Mouse (Mus musculus) liver, embryonic 16.5 days (tissue): ENCODE measurements around the gene Ccr1l1. TPM values are rescaled to one million over a fixed set of nuclear protein-coding genes. Genes with fewer than 3 reads are reported as not detected.

Experiments
- ATAC-seq: fragments of 200-750 bp; cut with Nextera tagmentation; 2 replicates; pipeline ENCODE4 v1.8.0; 2017; ENCODE audit warnings: low read depth, mild to moderate bottlenecking, moderate number of reproducible peaks, moderate library complexity
- H3K27ac ChIP-seq: fragments of 300-500 bp; sonication (generic); 2 replicates; pipeline ENCODE4 v1.5.1; 2014; ENCODE audit warnings: mild to moderate bottlenecking, low read length
- H3K27me3 ChIP-seq: fragments of 300-500 bp; sonication (generic); 2 replicates; pipeline ENCODE4 v1.6.1; 2014; ENCODE audit warnings: low read depth, low read length, mixed read lengths; ENCODE audit not compliant: control insufficient read depth, insufficient read depth
- H3K36me3 ChIP-seq: fragments of 300-500 bp; sonication (generic); 2 replicates; pipeline ENCODE4 v1.6.1; 2014; ENCODE audit warnings: mild to moderate bottlenecking; ENCODE audit not compliant: control insufficient read depth, insufficient read depth
- H3K4me1 ChIP-seq: fragments of 300-500 bp; sonication (generic); 2 replicates; pipeline ENCODE4 v1.6.1; 2014; ENCODE audit warnings: low read depth, low read length, mixed read lengths; ENCODE audit not compliant: control insufficient read depth
- H3K4me2 ChIP-seq: fragments of 300-500 bp; sonication (generic); 2 replicates; pipeline ENCODE4 v1.6.1; 2014; ENCODE audit warnings: low read depth, low read length, mixed read lengths
- H3K4me3 ChIP-seq: fragments of 300-500 bp; sonication (generic); 2 replicates; pipeline ENCODE4 v1.5.1; 2014; ENCODE audit warnings: low read depth, mild to moderate bottlenecking, low read length
- H3K9ac ChIP-seq: fragments of 300-500 bp; sonication (generic); 2 replicates; pipeline ENCODE4 v1.6.1; 2014; ENCODE audit warnings: low read depth, low read length
- H3K9me3 ChIP-seq: fragments of 300-500 bp; sonication (generic); replicated peaks from 2 replicates; pipeline ENCODE4 v1.6.1; 2016; ENCODE audit warnings: low read length; ENCODE audit not compliant: control insufficient read depth
- WGBS: fragments of 180-500 bp; shearing (Covaris S2); extraction: QIAGEN DNeasy Blood & Tissue Kit; methylation state at CpG from one replicate; pipeline ENCODE4 v1.1.7; 2014; ENCODE audit not compliant: insufficient replicate concordance; 5-methylcytosine and 5-hydroxymethylcytosine counted together
- polyA plus RNA-seq: library from polyadenylated mRNA; unstranded; fragments of >200 nt; fragmentation: Nextera tagmentation; extraction: Ambion mirVana; gene quantifications from 2 replicates; pipeline ENCODE4 v1.2.1, GENCODE M21; 2015

Gene Ccr1l1
- polyA plus RNA-seq, 1 experiment from 2014 or later = 0.07 TPM

DNA sequence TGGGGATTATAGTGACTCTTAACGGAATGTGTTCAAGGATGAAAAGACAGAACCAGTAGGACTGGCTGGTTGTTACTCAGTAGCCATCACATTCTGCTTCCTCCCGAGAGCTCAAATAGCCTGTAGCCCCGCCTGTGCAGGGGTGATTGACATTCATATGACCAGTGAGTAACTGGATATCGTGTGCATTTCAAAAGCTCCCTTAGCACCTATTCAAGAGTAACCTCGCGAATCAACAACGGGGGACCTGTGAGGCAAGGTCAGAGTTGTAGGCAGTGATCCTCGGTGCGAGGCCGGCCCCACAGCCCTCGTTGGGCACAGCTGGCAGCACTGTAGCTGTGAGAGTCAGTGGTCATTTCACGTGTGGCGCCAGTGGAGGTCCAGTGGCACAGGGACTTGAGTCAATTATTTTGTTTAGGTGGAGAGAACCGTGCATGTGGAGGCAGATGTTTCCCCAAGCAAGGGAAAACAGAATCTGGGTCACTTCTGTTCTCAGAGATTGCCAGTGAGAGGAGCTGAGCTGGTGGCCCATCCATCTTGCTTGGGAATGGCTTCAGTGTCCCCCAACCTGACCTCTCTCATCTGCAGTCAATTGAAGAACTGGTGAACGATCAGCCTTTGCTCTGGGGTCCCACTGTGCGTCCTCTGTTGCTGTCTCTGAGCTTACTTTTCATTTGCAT is 50.8 kb downstream of the Ccr1l1 start:
- Histone ChIP-seq H3K36me3 (no peaks in the 10 kb centered on the region), H3K27me3 (no peaks in the 10 kb centered on the region), H3K27ac (peak overlapping the region; percentile 70), H3K4me3 (no peak overlapping the region), H3K4me1 (peaks cover 58% of the 10 kb centered on the region), H3K9me3 (no peaks in the 10 kb centered on the region), H3K4me2 (peak overlapping the region; percentile 66), H3K9ac (no peak overlapping the region)
- 46% methylated on average over 16 of the region's 16 CpGs for WGBS
- ATAC-seq = no peak

Other genes starting within 250 kb of the Ccr1l1 start
- gene Cxcr6, start 171.9 kb downstream of the Ccr1l1 start, polyA plus RNA-seq = 0.13 and 0.22 TPM in 2 replicates
- gene Fyco1, start 126.5 kb downstream of the Ccr1l1 start, polyA plus RNA-seq = 3.9 and 4.7 TPM in 2 replicates
- gene Xcr1, start 116.4 kb downstream of the Ccr1l1 start, polyA plus RNA-seq = 0.02 and 0.06 TPM in 2 replicates
- gene Ccr1, start 9.7 kb downstream of the Ccr1l1 start, polyA plus RNA-seq = 2.9 and 3.5 TPM in 2 replicates
- 0.14 and 0.18 TPM in 2 replicates for gene Ccr3, start 43.6 kb upstream of the Ccr1l1 start, polyA plus RNA-seq
- 4.3 and 5.6 TPM in 2 replicates for gene Ccr2, start 123.5 kb upstream of the Ccr1l1 start, polyA plus RNA-seq
- gene Ccr5, start 143.1 kb upstream of the Ccr1l1 start, polyA plus RNA-seq = 2.2 and 2.6 TPM in 2 replicates